Mouse (Mus musculus) left cerebral cortex, postnatal 10 days (tissue): ENCODE measurements around the gene Il6ra. TPM values are rescaled to one million over a fixed set of nuclear protein-coding genes. Genes with fewer than 3 reads are reported as not detected.
"Not testable (repeated sequence)": the region's sequence is repeated elsewhere in the genome, so short reads cannot be mapped to it uniquely, and the experiment has no call there.

Source experiments
- DNase-seq, 2 experiments: peaks; one replicate each; pipeline ENCODE4 v3.0.0; 2021 to 2022; ENCODE audit warnings: low spot score in 2 of 2, mixed read lengths in 1 of 2; ENCODE audit errors: extremely low spot score in 1 of 2
- intact Hi-C: fragments of 180-260 bp; cut with DNase I; formaldehyde crosslinking; loops from one replicate; pipeline ENCODE4 v1.15.1; 2025
- total RNA-seq, 2 experiments: library from RNA; stranded (reverse); gene quantifications; 2 replicates each; pipeline ENCODE4 v1.2.3; 2021

The Il6ra gene
- total RNA-seq, 2 experiments from 2014 or later: 4.1 to 4.4 TPM

DNA sequence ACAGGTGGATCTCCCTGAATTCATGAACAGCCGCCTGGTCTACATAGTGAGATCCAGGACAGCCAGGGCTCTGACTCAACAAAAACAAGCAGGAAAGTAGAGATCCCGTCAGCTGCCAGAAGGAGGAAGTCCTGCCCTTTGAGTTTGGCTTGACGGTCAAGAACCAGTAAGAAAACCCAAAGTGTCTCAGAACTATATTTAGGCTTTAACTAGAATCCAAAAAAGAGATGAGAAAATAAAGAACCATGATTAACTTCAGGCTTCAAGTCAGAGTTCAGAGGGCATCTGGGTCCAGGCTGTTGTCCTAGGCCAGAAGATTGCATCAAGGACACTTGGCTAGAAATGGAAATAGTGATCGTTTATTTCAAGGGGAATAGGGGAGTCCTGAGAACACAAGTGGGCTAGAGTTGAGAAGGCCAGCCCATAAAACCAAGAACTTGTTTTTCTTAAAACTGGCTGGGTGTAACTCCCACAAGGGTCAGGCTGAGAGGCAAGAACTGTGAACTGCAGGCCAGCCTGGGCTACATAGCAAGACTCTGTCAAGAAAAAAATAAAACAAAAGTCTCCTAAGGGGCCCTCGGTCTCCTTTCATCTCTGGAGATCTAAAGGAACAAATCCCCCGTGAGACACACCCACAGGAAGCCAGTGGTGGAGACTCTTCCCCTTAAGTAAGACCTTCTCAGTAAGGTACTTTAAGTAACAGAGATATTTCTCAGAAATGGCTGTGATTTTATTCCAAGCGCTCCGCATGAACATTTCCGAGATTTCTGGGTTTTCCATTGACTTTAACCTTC is 49.1 kb downstream of the Il6ra start:
- intact Hi-C loops: no loop called here
- DNase-seq: no peak

DNA sequence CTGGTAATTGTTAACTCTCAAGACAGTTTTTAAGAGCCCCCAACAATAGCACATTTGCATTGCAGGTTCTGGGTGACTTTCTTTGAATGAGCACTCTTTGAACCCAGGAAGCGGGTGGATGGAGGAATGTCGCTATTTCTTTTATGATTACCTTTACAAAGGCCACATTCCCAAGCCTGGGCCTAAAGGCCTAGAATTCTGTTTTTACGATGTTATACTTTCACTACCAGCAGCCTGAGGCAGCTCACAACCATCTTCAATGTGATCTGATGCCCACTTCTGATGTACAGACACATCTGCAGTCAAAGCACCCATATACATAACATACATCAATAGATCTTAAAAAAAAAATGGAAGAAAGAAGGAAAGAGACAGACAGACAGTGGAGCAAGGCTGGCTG is 49.7 kb downstream of the Il6ra start:
- DNase-seq, intact Hi-C loops: not testable (repeated sequence)

DNA sequence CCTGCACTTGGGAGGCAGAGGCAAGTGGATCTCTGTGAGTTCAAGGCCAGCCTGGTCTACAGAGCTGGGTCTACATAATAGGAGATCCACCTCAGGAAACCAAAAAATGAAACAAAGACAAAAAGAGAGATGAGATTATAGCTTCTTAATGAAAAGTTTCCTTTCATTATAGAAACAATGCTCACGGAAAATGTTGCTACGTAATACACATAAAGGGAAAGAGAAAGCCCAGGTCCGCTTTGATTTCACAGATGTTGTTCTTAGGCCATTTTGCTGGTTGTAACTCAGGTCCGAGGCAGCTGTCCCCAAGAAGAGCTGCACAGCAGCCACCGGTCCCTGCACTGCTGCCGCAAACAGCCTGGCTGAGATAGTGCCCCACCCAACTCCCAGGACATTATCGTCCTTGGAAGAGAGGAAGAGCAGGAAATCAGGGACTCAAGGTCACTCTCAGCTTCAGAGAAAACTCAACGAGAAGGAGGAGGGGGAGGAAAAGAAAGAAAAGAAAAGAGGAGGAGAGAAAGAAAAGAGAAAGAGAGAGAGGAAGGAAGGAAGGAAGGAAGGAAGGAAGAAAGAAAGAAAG is 50.7 kb downstream of the Il6ra start:
- no peak for DNase-seq
- intact Hi-C loops: no loop called here

DNA sequence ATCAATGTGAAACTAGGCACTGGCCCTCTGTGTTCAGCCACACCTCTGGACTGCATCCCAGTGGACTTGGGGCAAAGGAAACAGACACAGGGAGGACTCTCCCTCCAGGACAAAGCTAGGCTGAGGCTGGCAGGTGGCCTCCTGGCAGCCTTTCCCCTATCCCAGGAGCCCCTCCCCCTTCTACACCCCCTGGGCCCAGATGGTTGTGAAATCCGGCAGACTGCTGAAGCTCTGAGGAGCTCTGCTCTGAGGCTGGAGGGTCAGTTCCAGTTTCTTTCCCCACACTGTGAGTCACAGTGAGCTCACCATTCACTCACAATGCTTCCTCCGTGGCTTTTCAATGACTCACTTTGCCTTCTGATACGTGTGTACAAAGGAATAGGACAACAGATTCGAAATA is 51.9 kb downstream of the Il6ra start:
- DNase-seq: peak; percentile 29 to 76
- intact Hi-C loops: no loop called here

DNA sequence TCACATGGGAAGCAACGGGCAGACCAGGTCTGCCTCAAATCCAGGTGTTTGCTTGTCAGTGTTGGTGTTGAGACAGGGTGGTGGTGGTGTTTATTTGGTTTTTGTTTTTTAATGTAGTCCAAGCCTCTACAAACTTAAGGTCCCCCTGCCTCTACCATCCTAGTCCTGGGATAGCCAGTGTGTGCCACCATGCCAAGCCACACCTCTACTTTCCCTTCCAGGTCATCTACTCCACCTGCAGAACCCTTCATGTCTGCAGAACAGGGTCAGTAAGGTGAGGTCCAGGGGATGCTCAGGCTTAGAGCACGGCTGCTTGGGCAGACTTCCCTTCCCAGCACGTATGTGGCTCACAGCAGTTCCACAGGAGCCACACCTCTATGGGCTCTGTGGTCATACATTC is 52.7 kb downstream of the Il6ra start:
- intact Hi-C loops: no loop called here
- DNase-seq: no peak

- DNase-seq: no peak
- intact Hi-C loops: loop anchor here (5.0 to 10.0 kb wide), 5 partner anchors 48 to 595 kb away; partner anchors contain the start of gene Adar
Observed at GRCm38 (mm10) chr3:89859936-89860335, 53.1 kb downstream of the Il6ra start.

- intact Hi-C loops: loop anchor here (5.0 to 10.0 kb wide), 5 partner anchors 47 to 594 kb away; partner anchors contain the start of gene Adar
- peak; percentile 57 to 71 for DNase-seq
Observed at GRCm38 (mm10) chr3:89858888-89859287, 54.1 kb downstream of the Il6ra start.

- intact Hi-C loops: loop anchor here (5.0 to 10.0 kb wide), 5 partner anchors 46 to 593 kb away; partner anchors contain the start of gene Adar
- DNase-seq: peak in 1 of 2 experiments; percentile 37
Observed at GRCm38 (mm10) chr3:89858123-89858522, 54.9 kb downstream of the Il6ra start.

GRCm38 (mm10) chr3:89857353-89857752 is 55.6 kb downstream of the Il6ra start:
- no peak for DNase-seq

GRCm38 (mm10) chr3:89853752-89854151 is 59.2 kb downstream of the Il6ra start:
- intact Hi-C loops: loop anchor here (10.0 kb wide), 3 partner anchors 139 to 589 kb away; partner anchors contain the start of gene Adar
- peak in 1 of 2 experiments; percentile 80 for DNase-seq

More at GRCm38 (mm10) chr3:89857353-89857752, 55.6 kb downstream of the Il6ra start:
- intact Hi-C loops: loop anchor here (5.0 to 10.0 kb wide), 5 partner anchors 45 to 593 kb away; partner anchors contain the start of gene Adar

DNA sequence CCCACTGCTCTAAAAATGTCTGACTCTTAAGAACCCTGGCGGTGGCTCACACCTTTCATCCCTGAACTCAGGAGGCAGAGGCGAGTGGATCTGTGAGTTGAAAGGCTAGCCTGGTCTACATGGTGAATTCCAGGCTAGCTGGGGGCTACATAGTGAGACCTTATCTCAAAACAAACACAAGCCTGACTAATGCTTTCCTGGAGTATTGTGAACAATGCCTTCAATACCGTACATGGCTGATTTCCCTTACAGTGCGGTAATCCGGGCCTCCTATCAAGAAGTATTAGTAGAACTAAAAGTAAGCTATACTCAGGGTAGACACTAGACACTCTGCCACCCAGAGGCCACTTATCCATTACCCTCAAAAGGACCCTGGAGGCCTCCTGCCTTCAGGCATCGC is 64.9 kb downstream of the Il6ra start:
- DNase-seq: no peak
- intact Hi-C loops: loop anchor here (10.0 kb wide), 1 partner anchor 333 kb away; no protein-coding TSS in a partner anchor

GRCm38 (mm10) chr3:89847596-89847995 is 65.4 kb downstream of the Il6ra start:
- intact Hi-C loops: loop anchor here (10.0 kb wide), 1 partner anchor 333 kb away; no protein-coding TSS in a partner anchor
- DNase-seq: no peak

DNA sequence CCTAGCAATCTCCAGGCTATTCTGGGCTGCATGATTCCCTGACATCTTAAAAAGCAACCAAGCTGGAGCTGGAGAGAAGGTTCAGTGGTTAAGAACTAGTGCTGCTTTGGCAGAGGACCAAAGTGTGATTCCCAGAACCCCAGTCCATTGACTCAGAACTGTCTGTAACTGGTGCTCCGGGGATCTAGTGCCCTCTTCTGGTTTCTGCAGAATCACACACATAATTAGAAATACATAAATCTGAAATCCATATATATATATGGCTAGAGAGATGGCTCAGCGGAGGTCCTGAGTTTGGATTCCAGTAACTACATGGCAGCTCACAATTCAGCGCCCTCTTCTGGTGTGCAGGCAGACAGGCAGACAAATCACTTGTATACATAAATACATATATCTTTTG is 65.9 kb downstream of the Il6ra start:
- intact Hi-C loops: loop anchor here (10.0 kb wide), 1 partner anchor 332 kb away; no protein-coding TSS in a partner anchor
- no peak for DNase-seq

DNA sequence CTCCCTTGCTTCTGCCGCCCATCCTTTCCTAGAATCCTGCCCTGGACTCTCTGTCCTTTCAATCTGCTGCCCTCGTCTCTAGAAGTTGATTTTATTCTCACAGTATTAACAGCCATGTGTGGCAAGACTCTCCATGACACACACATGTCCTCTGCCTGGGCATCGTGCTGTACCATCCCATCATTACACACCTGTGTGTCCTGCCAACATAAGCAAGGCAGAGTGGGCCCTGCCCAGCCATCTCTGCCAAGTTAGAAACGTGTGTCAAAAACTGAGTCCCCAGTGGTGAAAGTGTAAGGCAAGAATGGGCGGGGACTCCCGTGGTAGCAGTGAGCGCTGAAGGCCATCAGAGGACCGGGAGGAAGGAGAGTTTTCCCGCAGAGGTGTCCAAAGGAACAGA is 67.2 kb downstream of the Il6ra start:
- intact Hi-C loops: loop anchor here (10.0 kb wide), 1 partner anchor 331 kb away; no protein-coding TSS in a partner anchor
- no peak for DNase-seq

DNA sequence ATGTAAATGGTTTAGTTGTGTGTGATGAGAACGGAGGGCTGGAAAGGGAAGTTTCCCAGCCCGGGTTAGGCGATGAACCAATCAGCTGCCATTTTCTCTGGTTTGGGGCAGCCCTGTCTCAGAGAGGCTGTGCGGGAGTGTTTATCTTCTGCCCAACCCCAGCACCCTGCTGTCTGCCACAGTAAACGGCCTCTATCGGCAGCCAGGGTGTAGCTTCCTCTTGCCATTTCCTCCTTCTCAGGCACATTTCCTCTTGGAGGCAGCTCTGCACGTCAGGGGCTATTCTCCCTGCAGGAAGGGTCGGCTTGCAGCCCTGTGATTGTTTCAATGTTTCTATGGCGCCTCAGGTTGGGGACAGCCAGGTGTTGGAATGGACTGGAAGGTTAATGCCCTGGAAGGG is 69.8 kb downstream of the Il6ra start:
- intact Hi-C loops: loop anchor here (10.0 kb wide), 1 partner anchor 328 kb away; no protein-coding TSS in a partner anchor
- peak in 1 of 2 experiments; percentile 76 for DNase-seq

DNA sequence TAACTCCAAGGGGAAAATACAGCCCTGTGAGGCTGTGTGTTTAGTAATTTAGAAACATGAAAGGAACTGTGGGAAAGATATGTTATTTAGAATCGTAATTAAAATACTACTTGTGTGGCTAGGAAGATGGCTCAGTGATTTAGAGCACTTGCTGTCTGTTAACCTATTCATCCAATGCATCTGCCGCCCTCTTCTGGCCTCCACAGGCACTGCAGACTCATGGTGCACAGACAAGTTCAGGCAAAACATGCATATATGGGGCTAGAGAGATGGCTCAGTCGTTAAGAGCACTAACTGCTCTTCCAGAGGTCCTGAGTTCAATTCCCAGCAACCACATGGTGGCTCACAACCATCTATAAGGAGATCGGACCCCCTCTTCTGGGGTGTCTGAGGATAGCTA is 70.7 kb downstream of the Il6ra start:
- intact Hi-C loops: loop anchor here (10.0 kb wide), 1 partner anchor 327 kb away; no protein-coding TSS in a partner anchor
- peak in 1 of 2 experiments; percentile 56 for DNase-seq

DNA sequence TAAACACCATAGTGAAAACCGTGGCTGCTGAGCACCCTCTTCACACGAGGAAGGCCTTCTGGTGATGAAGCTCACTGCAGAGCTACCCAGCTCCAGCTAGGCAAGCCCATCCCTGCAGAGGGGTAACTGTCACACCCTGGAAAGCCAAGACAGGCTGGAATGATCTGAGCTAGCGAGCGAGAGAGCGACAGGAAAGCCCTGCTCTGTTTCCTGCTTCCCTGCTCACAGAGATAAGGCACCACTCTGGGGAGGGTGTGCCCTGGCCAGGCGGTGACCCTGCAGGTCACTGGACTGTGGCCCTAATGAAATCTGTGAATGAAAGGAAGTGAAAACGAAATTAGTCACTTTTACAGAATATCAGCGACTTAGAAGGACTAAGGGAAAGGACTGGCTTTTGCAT is 77.6 kb downstream of the Il6ra start:
- intact Hi-C loops: no loop called here
- DNase-seq: no peak

DNA sequence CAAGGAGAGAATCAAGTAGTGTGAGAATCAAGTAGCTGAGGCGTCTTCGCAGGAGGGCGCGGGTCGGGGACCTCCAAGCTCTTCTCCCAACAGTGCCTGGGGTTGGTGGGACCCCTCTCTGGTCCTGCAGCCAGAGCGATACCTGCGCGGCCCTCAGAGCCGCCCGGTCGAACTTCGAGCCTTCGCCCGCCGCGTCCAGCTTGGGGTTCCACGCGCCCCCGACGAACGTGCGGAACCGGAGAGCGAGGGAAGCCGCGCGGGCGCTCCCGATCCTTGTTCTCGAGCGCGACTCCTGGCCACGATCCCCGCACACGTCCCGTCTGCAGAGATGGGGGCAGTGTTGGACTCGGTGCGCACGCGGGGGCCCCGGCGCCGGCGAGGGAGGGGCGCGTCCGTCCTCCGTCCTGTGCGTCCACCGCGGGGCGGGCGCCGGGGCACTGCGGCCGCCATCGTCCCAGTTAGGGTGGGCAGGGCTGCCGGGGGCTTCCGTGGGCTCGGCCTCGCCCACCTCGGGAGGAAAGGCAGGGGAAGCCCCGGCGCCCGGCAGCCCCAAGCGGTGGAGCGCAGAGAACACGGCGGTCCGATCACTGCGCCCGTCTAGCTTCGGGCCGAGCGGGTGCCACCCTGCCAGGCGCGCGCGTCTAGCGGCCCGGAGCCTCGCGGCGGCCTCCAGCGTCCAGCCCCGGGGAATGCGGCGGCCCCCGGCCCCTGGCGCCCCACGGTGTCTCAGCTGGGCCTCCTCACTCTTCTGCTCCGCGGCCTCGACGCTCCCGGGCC is 82.0 kb downstream of the Il6ra start, which contains the start of gene She:
Gene She, plus strand, starts transcription at position 556 of the 777 bp plus-strand sequence.
- DNase-seq: peak in 1 of 2 experiments; percentile 69
- intact Hi-C loops: no loop called here

GRCm38 (mm10) chr3:89826295-89826694 is 86.7 kb downstream of the Il6ra start:
- no peak for DNase-seq
- intact Hi-C loops: no loop called here
